Mouse (Mus musculus): ENCODE data around the gene Olfr70. TPM values are rescaled to one million over a fixed set of nuclear protein-coding genes. Genes with fewer than 3 reads are reported as not detected.

The Olfr70 gene
- polyA plus RNA-seq, 1 experiment: not detected

DNA sequence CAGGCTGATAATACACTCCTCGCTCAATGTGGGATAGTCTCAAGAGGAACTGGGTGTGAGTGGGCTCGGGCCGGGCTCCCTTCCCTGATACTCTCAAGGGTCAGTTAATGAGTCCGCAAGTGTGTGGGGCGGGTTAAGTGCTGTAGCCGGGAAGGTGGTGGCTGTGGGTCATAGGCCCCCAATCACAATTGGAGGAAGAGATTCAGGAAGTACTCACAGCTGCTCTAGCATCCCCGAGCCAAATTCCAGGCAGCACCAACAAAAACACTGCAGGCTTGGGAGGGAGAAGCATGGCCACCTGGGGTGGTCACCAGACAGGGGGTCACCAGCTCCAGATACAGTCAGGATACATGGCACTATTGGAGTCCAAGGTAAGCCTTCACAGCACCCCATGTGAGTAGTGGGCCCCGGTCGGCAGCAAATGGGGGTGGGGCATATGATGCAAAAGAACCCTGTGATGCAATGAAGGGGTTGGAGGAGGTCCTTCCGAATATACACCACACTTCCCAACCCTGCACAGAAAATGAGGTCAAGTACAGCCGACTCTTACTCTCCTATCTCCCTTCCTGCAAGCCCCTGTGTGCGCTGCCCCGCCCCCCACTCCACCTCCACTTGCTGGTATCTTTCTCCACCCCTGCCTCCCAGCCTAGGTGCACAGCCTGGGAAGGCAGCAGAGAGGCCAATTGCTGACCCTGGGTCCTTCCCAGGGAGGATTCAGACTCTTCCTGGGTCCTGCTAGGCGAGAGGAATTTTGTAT, 29.4 kb upstream of the Olfr70 start, which contains the start of gene Spaar:
Spaar (plus strand) TSS at position 241 of the 757 bp plus-strand sequence.
- TF ChIP-seq POLR2A (IDR thresholded peaks at IDR 0.05; ENCODE audit: extremely low read depth, insufficient read depth, low read length) (no peak), CTCF (IDR thresholded peaks at IDR 0.05; ENCODE audit: extremely low read depth, insufficient read depth, low read length) (no peak)
- Histone ChIP-seq H3K27ac (ENCODE audit: insufficient read depth, low read length) (peak within 1 kb of the TSS; percentile 14), H3K4me3 (ENCODE audit: insufficient read depth, low read length) (no peak within 1 kb of the TSS), H3K4me1 (ENCODE audit: control insufficient read depth, insufficient read depth, low read length) (no peaks in the 10 kb centered on the region)

- Histone ChIP-seq H3K4me1 (ENCODE audit: control insufficient read depth, insufficient read depth, low read length) (no peaks in the 10 kb centered on the region), H3K27ac (ENCODE audit: insufficient read depth, low read length) (peak overlapping the region; percentile 14; the same call in 1 of the 2 replicates), H3K4me3 (ENCODE audit: insufficient read depth, low read length) (no peak overlapping the region)
- TF ChIP-seq POLR2A (IDR thresholded peaks at IDR 0.05; ENCODE audit: extremely low read depth, insufficient read depth, low read length) (no peak), CTCF (IDR thresholded peaks at IDR 0.05; ENCODE audit: extremely low read depth, insufficient read depth, low read length) (no peak)
Measured at GRCm38 (mm10) chr4:43729126-43729525, 28.5 kb upstream of the Olfr70 start.

DNA sequence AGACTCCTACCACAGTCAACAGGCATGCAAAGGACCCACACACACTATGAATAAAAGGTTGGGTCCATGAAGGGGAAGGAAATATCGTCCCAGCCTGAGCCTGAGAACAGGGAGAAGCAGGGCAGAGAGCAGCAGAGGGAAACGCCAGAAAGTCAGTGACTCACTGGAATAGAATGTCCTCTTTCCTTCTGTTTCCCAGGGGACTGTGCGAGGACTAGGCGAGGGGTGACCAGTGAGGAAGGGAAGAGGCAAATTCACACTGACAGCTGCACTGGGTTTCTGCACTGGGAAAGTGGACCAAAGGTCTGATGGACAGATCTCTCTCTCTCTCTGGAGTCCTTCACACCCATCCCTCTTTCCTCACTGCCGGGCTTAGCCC, 28.0 kb upstream of the Olfr70 start:
- H3K27ac ChIP-seq (ENCODE audit: insufficient read depth, low read length): peak overlapping the region; percentile 51; the same call in 1 of the 2 replicates
- TF ChIP-seq CTCF (IDR thresholded peaks at IDR 0.05; ENCODE audit: extremely low read depth, insufficient read depth, low read length): no peak
- H3K4me1 ChIP-seq (ENCODE audit: control insufficient read depth, insufficient read depth, low read length): no peaks in the 10 kb centered on the region
- H3K4me3 ChIP-seq (ENCODE audit: insufficient read depth, low read length): no peak overlapping the region

DNA sequence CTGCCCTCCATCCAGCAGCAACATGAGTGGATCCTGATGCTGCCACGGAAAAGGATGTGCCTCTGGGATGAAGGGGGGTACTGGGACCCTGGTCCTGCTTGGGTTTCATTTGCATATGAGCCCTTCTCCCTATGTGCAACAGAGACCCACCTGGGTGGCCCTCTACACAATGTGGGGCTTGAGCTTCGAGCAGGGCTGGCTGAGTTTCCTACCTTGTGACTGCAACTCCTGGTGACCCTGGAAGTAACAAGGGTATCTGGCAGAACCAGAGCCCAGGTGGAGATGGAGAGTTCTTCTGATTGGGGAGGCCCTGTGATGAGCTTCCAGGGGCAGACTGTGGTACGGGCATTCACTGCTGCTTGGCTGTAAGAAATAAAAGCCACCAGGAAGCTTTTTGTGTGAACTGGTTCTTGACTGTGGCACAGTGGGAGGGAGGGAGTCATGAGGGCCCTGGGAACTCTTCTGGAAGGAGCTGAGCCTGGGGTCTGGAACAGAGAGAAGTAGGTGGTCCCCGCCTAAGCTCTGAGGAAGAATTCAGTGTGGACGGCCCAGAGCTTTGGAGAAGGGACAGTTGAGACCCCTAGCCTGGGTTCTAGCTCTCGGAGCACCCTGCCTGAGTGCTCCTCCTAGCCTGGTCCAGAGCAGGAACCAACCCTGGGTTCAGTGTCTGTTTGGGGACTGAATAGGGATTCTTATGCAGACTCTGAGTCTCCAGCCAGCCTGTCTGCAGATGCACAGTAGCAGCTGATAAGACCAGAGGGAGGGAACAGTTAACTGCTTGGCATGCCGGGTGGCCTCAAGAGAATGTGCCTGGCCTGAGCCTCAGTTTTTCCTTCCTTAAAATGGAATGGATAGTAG, 27.3 kb upstream of the Olfr70 start:
- Histone ChIP-seq H3K4me1 (ENCODE audit: control insufficient read depth, insufficient read depth, low read length) (no peaks in the 10 kb centered on the region), H3K27ac (ENCODE audit: insufficient read depth, low read length) (peak overlapping the region; percentile 60), H3K4me3 (ENCODE audit: insufficient read depth, low read length) (no peak overlapping the region)
- no peak for TF ChIP-seq POLR2A (IDR thresholded peaks at IDR 0.05; ENCODE audit: extremely low read depth, insufficient read depth, low read length)
- TF ChIP-seq CTCF (IDR thresholded peaks at IDR 0.05; ENCODE audit: extremely low read depth, insufficient read depth, low read length): no peak

DNA sequence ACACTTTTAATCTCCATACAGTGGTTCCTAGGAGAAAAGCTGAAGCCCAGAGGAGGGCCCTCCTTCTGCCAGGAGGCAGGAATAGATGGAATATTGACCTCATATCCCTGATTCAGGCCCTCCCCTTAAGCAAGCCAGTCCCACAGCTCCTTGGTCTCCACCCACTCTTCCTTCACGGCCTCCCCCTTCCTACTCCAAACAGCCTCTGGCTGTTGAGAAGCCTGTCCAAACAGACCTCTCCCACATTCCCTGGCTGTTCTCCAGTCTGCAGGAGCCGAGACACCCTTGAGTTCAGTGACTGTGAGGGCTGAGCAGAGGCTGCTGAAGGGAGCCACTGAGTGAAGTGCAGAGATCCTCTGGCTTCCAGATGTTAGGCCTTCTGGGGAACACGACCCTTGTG, 26.4 kb upstream of the Olfr70 start, which contains the start of gene Hrct1:
Hrct1 (plus strand) TSS at position 194 of the 400 bp plus-strand sequence.
- H3K27ac ChIP-seq (ENCODE audit: insufficient read depth, low read length): peak within 1 kb of the TSS; percentile 60; the same call in 1 of the 2 replicates
- H3K4me3 ChIP-seq (ENCODE audit: insufficient read depth, low read length): no peak within 1 kb of the TSS
- 0 out of 2 replicates have a peak, but pooled peaks have one; percentile 25 for TF ChIP-seq POLR2A (IDR thresholded peaks at IDR 0.05; ENCODE audit: extremely low read depth, insufficient read depth, low read length)
- TF ChIP-seq CTCF (IDR thresholded peaks at IDR 0.05; ENCODE audit: extremely low read depth, insufficient read depth, low read length): no peak
- no peaks in the 10 kb centered on the region for H3K4me1 ChIP-seq (ENCODE audit: control insufficient read depth, insufficient read depth, low read length)

GRCm38 (mm10) chr4:43726228-43726993, 25.8 kb upstream of the Olfr70 start:
- no peaks in the 10 kb centered on the region for H3K4me1 ChIP-seq (ENCODE audit: control insufficient read depth, insufficient read depth, low read length)
- H3K27ac ChIP-seq (ENCODE audit: insufficient read depth, low read length): no peak overlapping the region
- no peak overlapping the region for H3K4me3 ChIP-seq (ENCODE audit: insufficient read depth, low read length)
- no peak for TF ChIP-seq POLR2A (IDR thresholded peaks at IDR 0.05; ENCODE audit: extremely low read depth, insufficient read depth, low read length)
- TF ChIP-seq CTCF (IDR thresholded peaks at IDR 0.05; ENCODE audit: extremely low read depth, insufficient read depth, low read length): no peak

DNA sequence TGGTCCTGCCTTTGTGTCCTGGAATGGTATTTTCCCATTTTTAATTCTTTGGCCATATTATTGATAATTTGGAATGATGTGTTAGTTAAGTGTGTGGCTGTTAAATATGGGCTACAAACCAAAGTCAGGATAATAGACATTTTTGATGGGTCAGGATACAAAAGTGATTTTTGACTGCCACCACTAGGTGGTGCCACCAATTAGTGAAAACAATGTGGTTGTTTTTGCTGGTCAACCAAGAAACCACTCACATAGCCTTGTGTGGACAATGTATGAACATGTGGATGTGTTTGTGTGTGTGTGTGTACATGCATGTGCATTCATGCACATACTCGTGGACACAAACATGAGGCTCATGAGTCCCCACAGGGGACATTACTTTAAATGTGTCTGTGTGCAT, 24.2 kb upstream of the Olfr70 start:
- peaks cover 2% of the 10 kb centered on the region; the same call in 1 of the 2 replicates for H3K4me1 ChIP-seq (ENCODE audit: control insufficient read depth, insufficient read depth, low read length)
- TF ChIP-seq POLR2A (IDR thresholded peaks at IDR 0.05; ENCODE audit: extremely low read depth, insufficient read depth, low read length) (no peak), CTCF (IDR thresholded peaks at IDR 0.05; ENCODE audit: extremely low read depth, insufficient read depth, low read length) (peak; percentile 42; the same call in 1 of the 2 replicates)
- no peak overlapping the region for H3K27ac ChIP-seq (ENCODE audit: insufficient read depth, low read length)
- no peak overlapping the region for H3K4me3 ChIP-seq (ENCODE audit: insufficient read depth, low read length)

- TF ChIP-seq CTCF (IDR thresholded peaks at IDR 0.05; ENCODE audit: extremely low read depth, insufficient read depth, low read length): no peak
- TF ChIP-seq POLR2A (IDR thresholded peaks at IDR 0.05; ENCODE audit: extremely low read depth, insufficient read depth, low read length): no peak
- Histone ChIP-seq H3K4me1 (ENCODE audit: control insufficient read depth, insufficient read depth, low read length) (peaks cover 2% of the 10 kb centered on the region; the same call in 1 of the 2 replicates), H3K27ac (ENCODE audit: insufficient read depth, low read length) (no peak overlapping the region), H3K4me3 (ENCODE audit: insufficient read depth, low read length) (no peak overlapping the region)
Measured at GRCm38 (mm10) chr4:43722191-43722590, 21.6 kb upstream of the Olfr70 start.

All from cortical plate, adult 2 months (tissue).